Mouse (Mus musculus) cerebellum, postnatal 10 days (tissue): ENCODE data around the gene Nr2f1.
"Not testable (repeated sequence)": the region's sequence is repeated elsewhere in the genome, so short reads cannot be mapped to it uniquely, and the experiment has no call there.

ENCODE experiments used
- DNase-seq, 2 experiments: peaks; one replicate each; pipeline ENCODE4 v3.0.0; 2021; ENCODE audit warnings: mixed read lengths in 2 of 2

The Nr2f1 gene

DNA sequence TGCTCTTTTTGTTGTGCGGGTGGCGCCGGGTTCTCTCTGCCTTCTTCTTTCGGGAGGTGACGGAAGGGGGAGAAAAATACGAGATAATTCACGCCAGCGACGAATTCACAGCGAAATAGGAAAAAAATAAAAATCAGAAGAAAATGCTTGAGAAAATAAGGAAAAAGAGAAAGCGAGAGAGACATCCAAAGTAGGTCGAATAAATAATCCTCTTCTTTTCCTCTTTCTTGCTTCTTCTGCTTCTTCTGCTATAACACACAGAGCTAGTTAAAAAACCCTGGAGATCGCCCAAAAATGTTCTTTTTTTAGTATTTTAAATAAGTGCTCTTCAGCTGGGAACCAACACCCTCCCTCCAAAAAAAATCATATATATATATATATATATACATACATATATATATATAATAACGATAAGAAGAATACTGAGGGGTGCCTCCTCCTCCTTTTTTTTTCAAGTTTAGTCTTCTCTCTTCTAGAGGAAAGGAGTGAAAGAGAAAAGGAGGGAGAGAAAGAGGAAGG is at the start of gene Nr2f1:
Gene Nr2f1 (minus strand): TSS at position 116 of the 519 bp plus-strand sequence.
- DNase-seq, result no peak

DNA sequence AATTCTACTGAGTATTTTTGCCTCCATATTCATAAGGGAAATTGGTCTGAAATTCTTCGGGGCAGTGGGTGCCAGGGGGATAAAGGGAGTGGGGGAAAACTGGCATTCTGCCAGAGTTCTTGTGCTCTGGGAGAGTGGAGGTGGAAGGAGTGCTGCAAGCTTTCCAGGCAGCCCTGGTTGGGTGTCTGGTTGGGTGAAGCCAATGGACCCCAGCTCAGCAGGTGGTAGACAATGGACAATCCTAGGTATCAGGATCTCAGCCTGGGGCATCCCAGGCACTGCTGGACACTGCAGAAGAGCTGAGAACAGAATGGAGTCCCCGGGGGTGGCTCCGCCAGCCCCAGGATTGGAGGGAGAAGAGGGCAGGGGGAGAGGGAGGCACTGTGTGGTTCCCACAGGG is 22.1 kb upstream of the Nr2f1 start:
- no peak for DNase-seq

DNA sequence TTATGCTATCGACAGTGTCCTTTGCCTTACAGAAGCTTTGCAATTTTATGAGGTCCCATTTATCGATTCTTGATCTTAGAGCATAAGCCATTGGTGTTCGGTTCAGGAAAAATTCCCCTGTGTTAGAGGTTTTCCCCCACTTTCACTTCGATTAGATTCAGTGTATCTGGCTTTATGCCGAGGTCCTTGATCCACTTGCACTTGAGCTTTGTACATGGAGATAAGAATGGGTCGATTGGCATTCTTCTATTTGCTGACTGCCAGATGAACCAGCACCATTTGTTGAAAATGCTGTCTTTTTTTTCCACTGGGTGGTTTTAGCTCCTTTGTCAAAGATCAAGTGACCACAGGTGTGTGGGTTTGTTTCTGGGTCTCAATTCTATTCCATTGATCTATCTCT is 20.7 kb upstream of the Nr2f1 start:
- DNase-seq, result not testable (repeated sequence)

DNA sequence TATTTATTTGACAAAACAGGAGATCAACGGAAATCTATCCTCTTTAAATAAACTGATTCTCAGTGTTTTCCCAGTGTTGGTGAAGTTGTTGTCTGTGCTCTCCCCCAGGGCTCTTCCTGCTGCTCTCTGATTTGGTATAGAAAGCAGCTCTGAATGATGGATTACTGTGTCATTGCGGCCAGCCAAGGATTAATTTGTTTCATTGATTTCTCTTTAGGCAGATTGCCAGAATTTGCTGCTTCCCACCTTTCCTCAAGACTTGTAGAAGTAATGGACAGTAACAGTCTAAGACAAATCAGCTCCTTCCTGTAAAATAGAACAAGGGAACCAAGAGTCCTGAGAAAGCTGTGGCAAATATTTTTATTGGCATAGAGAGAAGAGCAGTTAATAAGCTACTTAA is 15.7 kb upstream of the Nr2f1 start:
- DNase-seq, result no peak

DNA sequence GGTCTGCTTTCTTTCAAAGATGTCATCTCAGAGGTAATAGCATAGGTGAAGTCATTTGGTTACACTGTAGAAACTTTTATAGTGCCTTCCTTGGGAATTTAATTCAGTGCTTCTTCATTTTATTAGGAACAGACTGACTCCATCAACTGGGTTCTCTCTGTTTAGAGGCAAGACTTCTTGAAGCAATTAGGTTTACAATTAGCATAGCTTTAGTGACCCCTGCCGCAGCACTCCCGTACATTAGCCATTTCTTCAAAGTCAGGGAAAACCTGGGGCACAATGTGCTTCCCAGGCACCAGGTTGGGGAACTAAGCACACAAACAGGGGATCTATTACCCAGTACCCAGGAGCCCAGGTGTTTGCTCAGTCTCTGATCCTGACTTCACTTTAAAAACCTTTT is 13.6 kb upstream of the Nr2f1 start:
- DNase-seq, result no peak

DNA sequence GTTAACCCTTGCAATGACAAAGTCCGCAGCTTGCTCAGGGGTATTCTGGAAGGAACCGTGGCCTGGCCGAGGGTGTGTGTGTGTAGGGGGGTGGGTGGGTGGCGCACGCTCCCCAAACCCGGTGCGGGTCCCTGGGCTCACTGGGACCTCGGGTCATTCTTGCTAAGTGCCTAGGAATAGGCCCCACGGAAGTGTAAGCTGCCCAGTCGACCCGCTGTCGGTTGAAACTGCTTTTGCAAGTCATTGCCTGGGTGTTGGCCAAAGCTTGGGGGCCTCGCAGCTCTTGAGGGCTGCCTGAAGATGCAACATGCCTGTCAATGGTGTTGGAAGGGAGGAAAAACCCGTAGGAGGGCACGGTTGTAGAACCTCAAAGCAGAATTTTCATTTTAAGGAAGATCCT is 12.6 kb upstream of the Nr2f1 start:
- DNase-seq, result no peak

DNA sequence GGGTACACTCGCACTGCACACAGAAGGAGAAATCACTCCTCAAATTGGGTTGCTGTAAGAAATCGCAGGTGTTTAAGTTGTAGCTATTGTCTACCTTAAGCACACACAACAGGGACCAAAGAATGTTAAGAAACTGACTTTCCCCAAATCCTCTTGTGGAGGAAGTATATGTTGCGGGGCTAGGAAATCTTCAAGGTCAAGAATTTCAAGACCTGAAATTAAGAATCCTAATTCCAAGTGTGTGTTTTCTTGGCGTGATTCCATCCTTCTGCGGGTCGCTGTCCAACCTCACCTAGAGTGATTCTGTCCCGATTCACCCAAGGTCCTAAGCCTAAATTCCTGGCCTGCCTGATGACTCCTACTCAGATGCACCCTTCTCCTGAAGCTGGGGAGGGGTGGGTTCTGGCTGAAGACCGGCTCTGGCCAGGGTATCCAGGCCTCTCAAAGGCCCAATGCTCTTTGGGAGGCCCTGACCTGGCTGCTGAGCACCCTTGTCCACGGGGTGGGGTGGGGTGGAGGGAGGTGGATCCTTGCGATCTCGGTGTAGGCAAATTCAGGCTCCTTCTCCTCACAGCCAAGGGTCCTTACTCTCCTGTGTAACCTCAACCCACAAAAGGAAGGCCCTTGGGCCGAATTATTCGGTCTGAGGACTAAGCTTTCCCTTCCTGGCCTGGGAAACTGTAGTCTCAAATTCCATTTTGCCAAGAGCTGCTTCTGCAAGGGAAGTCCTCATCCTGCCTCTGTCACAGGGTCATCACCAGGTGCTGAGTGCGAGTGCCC is 11.9 kb upstream of the Nr2f1 start:
- DNase-seq, result no peak

DNA sequence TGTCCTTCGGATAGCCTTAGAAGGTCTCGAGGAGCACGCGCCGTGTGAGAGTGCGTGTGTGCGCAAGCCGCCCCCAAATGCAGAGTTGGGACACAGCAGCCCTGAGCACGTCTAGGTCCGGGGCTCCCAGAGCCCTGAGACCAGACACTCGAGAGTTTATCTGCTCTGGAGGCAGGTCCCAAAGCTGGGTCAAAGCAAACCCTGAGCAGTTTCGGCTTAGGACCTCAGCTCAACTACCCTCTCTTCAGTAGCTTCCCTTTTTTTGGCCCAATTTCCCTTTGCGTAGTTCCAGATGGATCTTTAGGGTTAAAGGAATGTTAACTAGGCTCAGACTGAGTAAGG is 11.2 kb upstream of the Nr2f1 start:
- DNase-seq, result no peak

DNA sequence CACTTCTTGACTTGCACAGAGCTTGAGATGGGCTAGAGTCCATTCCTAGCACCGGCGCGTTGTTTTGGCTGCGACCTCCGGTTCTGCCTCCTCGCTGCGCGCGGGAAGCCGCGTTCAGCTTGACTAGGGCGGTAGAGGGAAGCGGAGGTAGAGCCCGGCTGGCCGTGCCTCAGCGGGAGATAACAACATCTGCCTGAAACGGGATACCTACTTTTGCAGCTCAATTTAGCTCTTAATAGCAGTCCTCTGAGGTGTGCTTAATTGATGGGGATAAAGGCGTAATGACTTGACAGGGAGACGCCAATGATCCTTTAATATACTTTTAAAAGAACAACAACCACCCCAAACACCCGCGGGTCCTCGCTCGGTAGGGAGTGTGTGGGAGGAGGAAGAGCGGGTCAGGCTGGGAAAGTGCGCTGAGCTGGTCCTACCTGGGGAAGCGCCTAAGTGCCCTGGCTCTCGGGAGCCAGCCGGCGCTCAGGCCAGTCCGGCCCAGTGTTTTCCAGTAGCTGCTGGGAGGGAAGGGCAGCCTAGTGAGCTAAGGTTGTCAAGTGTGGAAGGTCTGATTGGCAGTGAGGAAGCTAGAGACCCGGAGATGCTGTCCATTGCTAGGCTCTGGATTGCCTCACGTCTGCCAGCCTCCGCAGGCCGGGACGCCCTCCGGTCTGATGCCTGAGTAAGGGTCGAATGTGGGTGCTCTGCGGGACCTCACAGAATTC is 10.6 kb upstream of the Nr2f1 start:
- peak; percentile 68 to 72 for DNase-seq

DNA sequence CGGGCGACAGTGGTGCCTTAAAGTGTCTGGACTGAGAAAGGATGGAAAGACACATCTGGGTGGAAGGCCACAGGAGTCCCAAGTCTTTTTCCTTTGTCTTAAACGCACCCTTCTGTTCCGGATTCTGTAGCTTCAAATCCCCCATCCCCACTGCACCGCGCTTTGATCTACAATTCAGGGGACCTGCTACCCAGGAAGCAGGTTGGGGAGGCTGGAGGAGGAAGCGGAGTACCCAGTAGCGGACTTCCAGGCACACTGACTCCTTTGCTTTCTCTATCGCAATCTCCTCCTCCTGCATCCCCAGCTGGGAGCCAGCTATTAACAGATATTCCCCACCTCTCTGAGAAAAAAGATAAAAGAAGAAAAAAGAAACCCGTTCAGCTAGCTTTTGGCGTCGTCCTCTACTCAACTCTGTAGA is 10.1 kb upstream of the Nr2f1 start:
- no peak for DNase-seq

DNA sequence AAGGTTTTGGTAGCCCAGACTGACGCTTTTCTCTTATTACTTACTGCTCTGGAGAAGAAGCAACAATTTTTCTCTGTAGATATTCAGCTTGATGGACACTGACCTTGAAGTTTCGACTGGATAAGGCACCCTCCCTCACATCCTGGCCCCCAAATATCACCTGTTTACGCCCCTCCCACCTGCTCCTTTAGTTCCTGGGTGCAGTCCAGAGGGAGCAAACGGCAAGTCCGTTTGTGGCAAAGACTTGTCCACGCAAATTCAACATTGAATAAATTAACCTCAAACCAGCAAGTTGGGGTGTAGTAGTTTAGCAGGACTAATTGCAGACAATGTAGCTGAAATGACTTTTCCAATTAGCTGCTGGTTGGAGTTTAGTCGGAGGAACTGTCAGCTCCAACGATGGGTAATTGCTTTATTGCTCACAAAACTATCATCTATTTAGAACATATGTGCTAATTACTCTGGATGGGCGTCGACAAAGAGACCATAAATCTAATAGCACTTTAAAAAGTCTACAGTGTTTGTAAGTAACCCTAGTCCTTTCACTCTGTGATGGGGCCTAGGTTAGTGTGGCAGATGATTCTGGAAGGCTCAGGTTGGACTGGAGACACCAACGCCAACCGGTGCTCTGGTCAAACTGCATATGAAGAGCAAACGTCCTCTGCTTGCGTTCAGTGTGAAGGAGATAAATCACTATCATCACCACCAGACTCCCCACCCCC is 9.3 kb upstream of the Nr2f1 start:
- no peak for DNase-seq

DNA sequence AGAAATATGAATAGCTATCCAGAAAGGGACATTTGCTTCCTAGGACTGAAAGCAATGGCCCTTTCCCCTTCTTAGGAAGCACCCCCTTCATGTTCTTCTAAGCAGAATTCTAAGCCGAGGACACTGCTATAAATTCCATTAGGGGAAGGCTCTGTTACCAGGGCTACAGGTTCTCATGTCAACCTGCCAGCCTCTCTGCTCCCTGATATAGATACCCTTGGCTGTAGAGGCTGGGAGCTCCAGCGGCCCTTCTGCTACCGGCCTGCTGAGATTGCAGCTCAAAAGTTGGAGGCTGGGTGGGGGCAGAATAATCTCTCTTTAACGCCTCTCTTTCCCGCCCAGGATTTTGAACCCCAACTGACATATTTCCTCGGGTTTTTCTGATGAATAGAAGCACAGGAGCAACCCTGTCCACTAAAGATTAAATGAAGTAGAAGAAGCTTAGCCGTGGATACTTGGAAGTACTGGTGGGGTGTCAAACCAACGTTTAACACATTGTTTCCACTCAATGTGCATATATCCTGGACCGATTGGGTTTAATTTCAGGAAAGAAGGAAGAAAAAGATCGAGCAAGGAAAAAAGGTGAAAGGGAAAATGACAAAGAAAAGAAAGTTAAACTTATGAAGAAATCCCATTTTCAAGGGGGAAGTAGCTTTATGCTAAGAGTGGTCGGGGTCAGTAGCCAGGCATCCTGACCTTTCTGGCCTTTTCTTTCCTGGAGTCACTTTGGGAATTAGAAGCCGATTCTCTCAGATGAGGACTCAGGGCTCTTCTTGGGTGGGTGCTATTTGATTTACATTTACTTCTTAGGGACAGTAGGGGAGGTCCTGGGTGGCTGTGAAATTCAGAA is 8.5 kb upstream of the Nr2f1 start:
- DNase-seq, result peak; percentile 62 to 70

DNA sequence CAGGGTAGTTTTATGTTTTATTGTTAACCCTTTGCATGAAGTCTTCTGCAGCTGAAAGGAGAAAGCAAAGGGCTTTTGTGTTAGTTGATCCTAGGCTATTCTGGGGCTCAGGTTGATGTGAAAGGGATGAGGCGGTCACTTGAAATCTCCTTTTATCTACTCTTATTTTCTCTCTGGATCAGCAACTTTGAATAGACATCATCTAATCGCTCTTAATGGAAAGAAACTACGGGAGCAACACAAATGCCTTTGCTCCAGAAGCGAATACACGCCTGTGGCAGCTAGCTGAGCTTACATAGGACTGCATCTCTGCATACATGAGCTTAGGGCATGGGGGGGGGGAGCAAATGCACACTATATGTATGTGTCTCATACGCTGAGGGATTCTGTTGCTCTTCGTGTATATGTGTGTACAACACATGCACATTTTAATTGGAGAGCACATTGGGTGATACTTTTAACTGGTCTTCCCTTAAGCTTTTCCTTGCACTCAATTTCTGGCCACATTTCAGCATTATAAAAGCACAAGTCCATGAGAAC is 7.4 kb upstream of the Nr2f1 start:
- no peak for DNase-seq

DNA sequence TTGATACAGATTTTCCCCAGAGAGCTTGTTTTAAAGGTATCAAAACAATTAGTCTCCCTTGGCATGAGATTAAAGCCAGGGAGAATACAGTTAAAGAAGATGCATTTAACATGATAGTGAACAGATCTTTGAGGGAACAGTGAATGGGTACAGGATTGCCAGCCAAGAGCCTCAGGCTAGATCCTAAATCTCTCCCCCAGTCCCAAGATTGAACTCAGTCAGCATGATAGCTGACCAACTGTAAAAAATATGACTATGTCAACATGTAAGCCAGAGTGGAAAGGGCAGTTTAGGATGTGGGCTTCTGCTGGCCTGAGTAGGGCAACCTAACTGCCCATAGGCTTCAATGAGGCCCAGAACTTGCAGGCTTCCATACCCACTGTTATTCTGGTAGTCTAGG is 5.9 kb upstream of the Nr2f1 start:
- DNase-seq, result peak in 1 of 2 experiments; percentile 1

DNA sequence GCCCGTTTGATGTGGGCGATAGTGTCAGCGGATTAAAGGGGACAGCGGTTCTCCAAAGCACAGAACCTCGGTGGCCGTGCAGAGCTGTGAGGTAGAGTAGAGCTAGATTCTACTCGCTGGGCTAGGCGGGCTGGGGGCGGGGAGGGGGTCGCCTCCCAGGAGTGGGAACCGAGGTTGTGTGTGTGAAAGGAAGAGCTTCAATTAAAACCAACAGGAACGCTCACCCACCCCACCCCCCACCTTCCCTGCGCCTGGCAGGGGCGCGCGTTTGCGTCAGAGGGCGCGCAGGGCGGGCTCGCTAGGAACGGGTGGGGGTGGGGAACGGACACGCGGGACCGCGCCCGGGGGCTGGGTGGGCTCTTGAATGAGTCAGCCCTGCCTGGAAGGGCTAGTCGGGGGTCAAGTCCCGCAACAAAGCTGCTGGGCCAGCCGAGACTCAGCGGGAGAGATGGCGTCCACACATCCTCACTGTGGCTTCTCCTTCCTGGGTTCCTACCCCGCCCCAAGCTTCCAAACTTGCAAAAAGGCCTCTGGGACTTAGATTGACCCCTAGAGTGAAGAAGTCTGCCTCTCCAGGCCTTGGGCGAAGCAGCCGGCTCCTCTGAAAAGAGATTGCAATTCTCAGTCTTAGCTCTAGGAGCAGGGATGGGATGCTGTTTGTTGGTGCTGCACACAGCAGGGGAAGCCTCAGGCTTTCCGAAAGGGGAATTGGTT is 3.9 kb upstream of the Nr2f1 start:
- DNase-seq, result peak; percentile 88 to 91

DNA sequence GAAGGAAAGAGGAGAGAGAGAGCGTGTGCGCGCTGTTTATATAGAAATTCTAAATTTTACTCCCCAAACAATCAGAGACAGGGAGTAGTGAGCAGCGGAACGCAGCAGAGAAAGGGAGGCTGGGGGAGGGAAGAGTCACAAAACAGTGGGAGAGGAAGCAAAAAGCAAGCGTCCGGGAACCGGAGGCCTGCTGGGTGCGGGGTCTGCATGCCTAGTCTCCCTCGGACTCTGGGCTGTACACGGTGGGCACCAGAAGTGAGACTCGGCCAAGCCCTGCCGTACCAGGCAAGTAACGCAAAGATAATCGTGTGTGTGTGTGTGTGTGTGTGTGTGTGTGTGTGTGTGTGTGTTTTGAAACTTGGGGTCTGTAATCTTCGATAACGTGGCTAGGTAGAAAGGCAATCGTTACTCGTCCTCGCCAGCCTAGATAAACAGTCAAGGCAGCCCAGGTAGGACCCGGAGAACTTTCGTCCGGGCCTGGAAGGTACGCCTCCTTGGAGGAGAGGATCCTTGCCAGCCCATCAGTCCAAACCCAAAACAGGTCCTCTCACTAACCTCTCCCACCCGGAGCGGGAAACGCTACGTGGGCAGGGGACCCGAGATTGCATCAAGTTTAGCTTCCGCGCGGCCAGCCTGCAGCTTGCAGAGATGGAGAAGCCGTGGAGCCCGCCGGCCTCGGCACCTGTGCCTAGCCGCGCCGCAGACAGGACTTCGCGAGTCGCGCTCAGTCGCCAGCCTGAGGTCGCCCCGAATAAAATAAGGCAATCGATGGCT is 3.2 kb upstream of the Nr2f1 start:
- peak; percentile 73 to 77 for DNase-seq

DNA sequence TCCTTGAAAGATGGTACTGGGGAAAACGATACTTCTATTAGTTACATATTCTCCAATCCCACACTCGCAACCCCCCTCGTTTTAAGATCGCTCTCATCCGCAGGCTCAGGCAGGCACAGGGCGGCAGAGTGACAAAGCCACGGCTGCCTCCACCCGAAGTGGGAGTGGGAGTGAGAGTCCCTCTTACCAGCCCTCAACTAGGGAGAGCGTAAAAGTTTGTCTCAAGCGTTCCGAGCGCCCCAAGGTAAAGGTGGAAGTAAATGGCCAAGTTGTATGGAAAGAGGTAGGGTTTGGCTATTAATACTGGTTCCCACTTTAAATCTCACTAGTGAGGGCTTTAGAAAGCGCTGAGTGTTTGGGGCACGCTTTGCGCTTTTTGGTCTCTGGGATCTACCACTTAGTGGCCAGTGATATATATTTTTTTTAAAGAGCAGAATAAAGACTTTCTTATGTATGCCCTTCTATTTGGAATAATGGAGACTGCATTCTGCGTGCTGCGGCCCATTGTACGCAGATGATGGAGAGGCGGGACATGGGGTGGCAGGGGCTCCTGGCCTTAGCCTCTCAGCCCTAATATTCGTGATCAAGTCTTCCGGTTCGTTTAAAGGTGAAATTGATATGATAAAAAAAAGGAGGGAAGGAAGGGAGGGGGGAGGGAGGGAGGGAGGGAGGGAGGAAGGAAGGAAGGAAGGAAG is 2.5 kb upstream of the Nr2f1 start:
- peak; percentile 37 for DNase-seq

DNA sequence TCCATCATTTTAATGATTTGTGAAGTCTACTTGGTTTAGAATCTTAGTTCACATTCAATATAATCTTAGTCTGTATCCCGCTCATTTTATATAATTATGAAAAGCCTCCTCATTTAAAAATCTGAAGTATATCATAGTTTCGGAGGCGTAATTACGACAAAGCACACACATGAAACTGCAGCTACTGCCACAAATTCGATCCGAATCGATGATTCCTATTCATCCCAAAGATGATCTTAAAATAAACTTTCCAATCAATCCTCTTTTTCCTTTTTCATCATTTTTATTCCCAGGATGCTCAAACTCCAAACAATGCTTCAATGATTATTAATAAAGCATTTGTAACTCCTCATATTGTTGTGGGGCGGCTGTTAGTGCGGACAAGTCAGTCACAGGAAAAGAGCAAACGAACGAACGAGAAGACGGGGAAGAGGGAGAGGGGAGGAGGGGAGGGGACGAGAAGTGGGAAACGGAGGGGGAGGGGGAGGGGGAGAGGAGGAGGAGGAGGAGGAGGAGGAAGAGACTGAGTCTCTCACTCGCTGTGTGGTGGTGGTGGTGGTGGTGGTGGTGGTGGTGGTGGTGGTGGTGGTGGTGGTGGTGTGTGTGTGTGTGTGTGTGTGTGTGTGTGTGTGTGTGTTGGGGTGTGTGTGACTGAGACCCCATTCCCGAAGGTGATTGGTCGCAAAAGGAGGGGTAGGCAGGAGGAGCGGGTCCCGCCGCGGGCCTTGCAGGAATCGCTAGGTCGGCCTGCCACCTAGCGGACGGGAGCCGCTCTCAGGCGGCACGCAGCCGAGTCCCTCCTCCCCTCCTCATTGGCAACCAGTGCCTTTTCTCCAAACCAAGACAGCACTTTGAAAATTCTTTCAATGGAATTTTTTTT is 1.7 kb upstream of the Nr2f1 start:
- DNase-seq, result peak; percentile 97 to 98

DNA sequence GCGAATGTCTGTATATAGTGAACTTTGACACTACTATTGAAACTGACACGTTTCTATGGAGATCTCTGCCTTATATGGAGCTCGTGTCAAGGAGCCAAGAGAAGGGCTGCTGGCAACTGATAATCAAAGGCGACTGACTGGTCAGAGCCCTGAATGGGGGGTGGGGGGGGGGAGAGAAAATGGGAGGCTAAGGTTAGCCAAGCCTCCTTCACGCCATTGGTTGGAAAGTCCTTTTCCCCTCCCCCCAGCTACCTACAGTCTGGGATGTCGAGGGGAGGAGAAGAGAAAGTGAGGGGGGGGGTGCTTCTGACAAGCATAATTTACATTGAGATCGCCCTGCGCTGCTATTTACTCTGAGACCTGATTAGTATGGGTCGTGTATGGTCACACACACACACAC is 850 bp upstream of the Nr2f1 start:
- peak; percentile 93 to 94 for DNase-seq
